Mouse (Mus musculus) central nervous system, embryonic 11.5 days (tissue): Measurements from ENCODE around the gene Gm21721. TPM values are rescaled to one million over a fixed set of nuclear protein-coding genes. Genes with fewer than 3 reads are reported as not detected.

Source experiments
- polyA plus RNA-seq: library from polyadenylated mRNA; depleted of rRNA; stranded (reverse); fragments of >200 nt; gene quantifications from 2 replicates; pipeline ENCODE4 v1.2.3, GENCODE M21; 2012; rRNA removed

Gene Gm21721
- not detected in 2 replicates for polyA plus RNA-seq

GRCm38 (mm10) chrY:9202090-9202489 is at the start of gene Gm21721:
Gm21721 (minus strand) TSS chrY:9202190.

Other genes with a start within 250 kb of the Gm21721 start
- not detected in 2 replicates for gene Gm21292, start 68.3 kb downstream of the Gm21721 start, polyA plus RNA-seq
- not detected in 2 replicates for gene Gm21812, start 145.0 kb upstream of the Gm21721 start, polyA plus RNA-seq
- gene Gm21874, start 214.0 kb upstream of the Gm21721 start, polyA plus RNA-seq: not detected in 2 replicates